Mouse (Mus musculus): ENCODE measurements around the gene Aqr. TPM values are rescaled to one million over a fixed set of nuclear protein-coding genes. Genes with fewer than 3 reads are reported as not detected.

Gene Aqr
- polyA plus RNA-seq, 1 experiment, result 18.4 TPM

GRCm38 (mm10) chr2:114144915-114145314, 41.9 kb downstream of the Aqr start:
- TF ChIP-seq E2F4 (IDR thresholded peaks at IDR 0.05; ENCODE audit: insufficient read depth) (no peak), MAX (IDR thresholded peaks at IDR 0.05; ENCODE audit: low read depth) (no peak), REST (IDR thresholded peaks at IDR 0.05; ENCODE audit: insufficient read depth, insufficient read length) (no peak), MYOD1 (IDR thresholded peaks at IDR 0.05; ENCODE audit: control insufficient read depth in 1 of 3, insufficient read length in 2 of 3, low read depth in 2 of 3) (no peak), POLR2A (IDR thresholded peaks at IDR 0.05; ENCODE audit: insufficient read length, low read depth) (no peak), MYOG (IDR thresholded peaks at IDR 0.05; ENCODE audit: control insufficient read depth in 1 of 3, insufficient read depth in 1 of 3, insufficient read length in 2 of 3, low read depth in 2 of 3) (no peak), CEBPB (IDR thresholded peaks at IDR 0.05; ENCODE audit: insufficient read depth, poor library complexity, severe bottlenecking) (no peak), USF1 (IDR thresholded peaks at IDR 0.05; ENCODE audit: low read depth) (no peak), POLR2AphosphoS2 (IDR thresholded peaks at IDR 0.05; ENCODE audit: insufficient read length, low read depth) (no peak), SRF (IDR thresholded peaks at IDR 0.05; ENCODE audit: control insufficient read depth, insufficient read length, low read depth) (no peak), TCF3 (IDR thresholded peaks at IDR 0.05; ENCODE audit: insufficient read length, low read depth) (no peak), TCF12 (IDR thresholded peaks at IDR 0.05; ENCODE audit: insufficient read depth, poor library complexity, severe bottlenecking) (no peak)
- Histone ChIP-seq H3ac (ENCODE audit: control insufficient read depth, insufficient read length) (no peak overlapping the region), H3K36me3 (ENCODE audit: control insufficient read depth, insufficient read depth) (peaks cover 47% of the 10 kb centered on the region), H3K4me3 (no peak overlapping the region), H3K79me2 (ENCODE audit: control insufficient read depth, insufficient read depth) (no peaks in the 10 kb centered on the region), H3K4me2 (ENCODE audit: low read depth) (peak overlapping the region; percentile 8), H3K27me3 (ENCODE audit: control insufficient read depth, insufficient read depth, insufficient read length) (no peaks in the 10 kb centered on the region)

- H3K4me2 ChIP-seq (ENCODE audit: low read depth), result no peak overlapping the region
- peaks cover 46% of the 10 kb centered on the region for H3K36me3 ChIP-seq (ENCODE audit: control insufficient read depth, insufficient read depth)
- H3ac ChIP-seq (ENCODE audit: control insufficient read depth, insufficient read length), result no peak overlapping the region
- no peak overlapping the region for H3K4me3 ChIP-seq
- H3K27me3 ChIP-seq (ENCODE audit: control insufficient read depth, insufficient read depth, insufficient read length), result no peaks in the 10 kb centered on the region
- peak; percentile 53 to 70 (median 61) for TF ChIP-seq MYOD1 (IDR thresholded peaks at IDR 0.05; ENCODE audit: control insufficient read depth in 1 of 3, insufficient read length in 2 of 3, low read depth in 2 of 3)
- no peak for TF ChIP-seq E2F4 (IDR thresholded peaks at IDR 0.05; ENCODE audit: insufficient read depth)
- peak; percentile 61 for TF ChIP-seq TCF12 (IDR thresholded peaks at IDR 0.05; ENCODE audit: insufficient read depth, poor library complexity, severe bottlenecking)
- peak in 2 of 3 experiments; percentile 30 to 51 for TF ChIP-seq MYOG (IDR thresholded peaks at IDR 0.05; ENCODE audit: control insufficient read depth in 1 of 3, insufficient read depth in 1 of 3, insufficient read length in 2 of 3, low read depth in 2 of 3)
- no peaks in the 10 kb centered on the region for H3K79me2 ChIP-seq (ENCODE audit: control insufficient read depth, insufficient read depth)
Observed at GRCm38 (mm10) chr2:114143842-114144241, 43.0 kb downstream of the Aqr start.

- no peak overlapping the region for H3K4me3 ChIP-seq
- no peaks in the 10 kb centered on the region for H3K27me3 ChIP-seq (ENCODE audit: control insufficient read depth, insufficient read depth, insufficient read length)
- H3ac ChIP-seq (ENCODE audit: control insufficient read depth, insufficient read length), result no peak overlapping the region
- H3K36me3 ChIP-seq (ENCODE audit: control insufficient read depth, insufficient read depth), result peaks cover 39% of the 10 kb centered on the region
- H3K79me2 ChIP-seq (ENCODE audit: control insufficient read depth, insufficient read depth), result no peaks in the 10 kb centered on the region
- TF ChIP-seq USF1 (IDR thresholded peaks at IDR 0.05; ENCODE audit: low read depth), result no peak
- peak in 2 of 3 experiments; percentile 89 to 98 for TF ChIP-seq MYOD1 (IDR thresholded peaks at IDR 0.05; ENCODE audit: control insufficient read depth in 1 of 3, insufficient read length in 2 of 3, low read depth in 2 of 3)
- no peak for TF ChIP-seq REST (IDR thresholded peaks at IDR 0.05; ENCODE audit: insufficient read depth, insufficient read length)
- TF ChIP-seq TCF12 (IDR thresholded peaks at IDR 0.05; ENCODE audit: insufficient read depth, poor library complexity, severe bottlenecking), result peak; percentile 36
- peak; percentile 12 for TF ChIP-seq TCF3 (IDR thresholded peaks at IDR 0.05; ENCODE audit: insufficient read length, low read depth)
- TF ChIP-seq MYOG (IDR thresholded peaks at IDR 0.05; ENCODE audit: control insufficient read depth in 1 of 3, insufficient read depth in 1 of 3, insufficient read length in 2 of 3, low read depth in 2 of 3), result peak in 1 of 3 experiments; percentile 58
- no peak for TF ChIP-seq SRF (IDR thresholded peaks at IDR 0.05; ENCODE audit: control insufficient read depth, insufficient read length, low read depth)
- no peak overlapping the region for H3K4me2 ChIP-seq (ENCODE audit: low read depth)
Observed at GRCm38 (mm10) chr2:114136755-114137154, 50.1 kb downstream of the Aqr start.

- TF ChIP-seq MAX (IDR thresholded peaks at IDR 0.05; ENCODE audit: low read depth), result no peak
- peak; percentile 87 to 96 (median 94) for TF ChIP-seq MYOG (IDR thresholded peaks at IDR 0.05; ENCODE audit: control insufficient read depth in 1 of 3, insufficient read depth in 1 of 3, insufficient read length in 2 of 3, low read depth in 2 of 3)
- TF ChIP-seq CEBPB (IDR thresholded peaks at IDR 0.05; ENCODE audit: insufficient read depth, poor library complexity, severe bottlenecking), result peak; percentile 9; the same call in 1 of the 2 replicates
- no peak for TF ChIP-seq SRF (IDR thresholded peaks at IDR 0.05; ENCODE audit: control insufficient read depth, insufficient read length, low read depth)
- TF ChIP-seq MYOD1 (IDR thresholded peaks at IDR 0.05; ENCODE audit: control insufficient read depth in 1 of 3, insufficient read length in 2 of 3, low read depth in 2 of 3), result peak; percentile 83 to 95 (median 85)
- peak; percentile 97 for TF ChIP-seq TCF12 (IDR thresholded peaks at IDR 0.05; ENCODE audit: insufficient read depth, poor library complexity, severe bottlenecking)
- TF ChIP-seq TCF3 (IDR thresholded peaks at IDR 0.05; ENCODE audit: insufficient read length, low read depth), result peak; percentile 90
- H3K79me2 ChIP-seq (ENCODE audit: control insufficient read depth, insufficient read depth), result no peaks in the 10 kb centered on the region
- no peak overlapping the region for H3K4me3 ChIP-seq
- no peak overlapping the region for H3ac ChIP-seq (ENCODE audit: control insufficient read depth, insufficient read length)
- H3K36me3 ChIP-seq (ENCODE audit: control insufficient read depth, insufficient read depth), result peaks cover 36% of the 10 kb centered on the region
- no peaks in the 10 kb centered on the region for H3K27me3 ChIP-seq (ENCODE audit: control insufficient read depth, insufficient read depth, insufficient read length)
- no peak overlapping the region for H3K4me2 ChIP-seq (ENCODE audit: low read depth)
Observed at GRCm38 (mm10) chr2:114135777-114136176, 51.0 kb downstream of the Aqr start.

- Histone ChIP-seq H3ac (ENCODE audit: control insufficient read depth, insufficient read length) (no peak overlapping the region), H3K4me3 (no peak overlapping the region), H3K4me2 (ENCODE audit: low read depth) (no peak overlapping the region), H3K27me3 (ENCODE audit: control insufficient read depth, insufficient read depth, insufficient read length) (no peaks in the 10 kb centered on the region), H3K36me3 (ENCODE audit: control insufficient read depth, insufficient read depth) (peaks cover 27% of the 10 kb centered on the region), H3K79me2 (ENCODE audit: control insufficient read depth, insufficient read depth) (no peaks in the 10 kb centered on the region)
- TF ChIP-seq MYOD1 (IDR thresholded peaks at IDR 0.05; ENCODE audit: control insufficient read depth in 1 of 3, insufficient read length in 2 of 3, low read depth in 2 of 3) (no peak), USF1 (IDR thresholded peaks at IDR 0.05; ENCODE audit: low read depth) (no peak)
Observed at GRCm38 (mm10) chr2:114133355-114133754, 53.5 kb downstream of the Aqr start.

Measured in myocyte (in vitro differentiated cells).